Mouse (Mus musculus): ENCODE data around the gene Ugt1a8. TPM values are rescaled to one million over a fixed set of nuclear protein-coding genes. Genes with fewer than 3 reads are reported as not detected.

Gene Ugt1a8
- polyA plus RNA-seq, 2 experiments from 2014 or later: not detected

- no peak for ATAC-seq
Measured at GRCm38 (mm10) chr1:88238771-88239170, 151.2 kb downstream of the Ugt1a8 start.

GRCm38 (mm10) chr1:88240072-88240471, 152.5 kb downstream of the Ugt1a8 start:
- ATAC-seq: no peak

GRCm38 (mm10) chr1:88240579-88240978, 153.0 kb downstream of the Ugt1a8 start:
- no peak for ATAC-seq

- no peak for ATAC-seq
Measured at GRCm38 (mm10) chr1:88243861-88244260, 156.2 kb downstream of the Ugt1a8 start.

GRCm38 (mm10) chr1:88245881-88246280, 158.3 kb downstream of the Ugt1a8 start:
- no peak for ATAC-seq

GRCm38 (mm10) chr1:88246386-88246785, 158.8 kb downstream of the Ugt1a8 start:
- ATAC-seq: no peak

- ATAC-seq: no peak
Measured at GRCm38 (mm10) chr1:88247660-88248059, 160.0 kb downstream of the Ugt1a8 start.

- ATAC-seq: no peak
Measured at GRCm38 (mm10) chr1:88248658-88249057, 161.0 kb downstream of the Ugt1a8 start.

GRCm38 (mm10) chr1:88249596-88249995, 162.0 kb downstream of the Ugt1a8 start:
- no peak for ATAC-seq

- ATAC-seq: no peak
Measured at GRCm38 (mm10) chr1:88250023-88250422, 162.4 kb downstream of the Ugt1a8 start.

- ATAC-seq: peak; percentile 9
Measured at GRCm38 (mm10) chr1:88253106-88253505, 165.5 kb downstream of the Ugt1a8 start.

GRCm38 (mm10) chr1:88253540-88253939, 165.9 kb downstream of the Ugt1a8 start:
- no peak for ATAC-seq

- ATAC-seq: no peak
Measured at GRCm38 (mm10) chr1:88254793-88255465, 167.3 kb downstream of the Ugt1a8 start.

- ATAC-seq: no peak
Measured at GRCm38 (mm10) chr1:88255466-88255857, 167.8 kb downstream of the Ugt1a8 start.

GRCm38 (mm10) chr1:88255989-88256754, 168.6 kb downstream of the Ugt1a8 start:
- ATAC-seq: no peak

- ATAC-seq: no peak
Measured at GRCm38 (mm10) chr1:88256886-88257663, 169.5 kb downstream of the Ugt1a8 start.

GRCm38 (mm10) chr1:88257681-88258080, 170.1 kb downstream of the Ugt1a8 start:
- ATAC-seq: no peak

GRCm38 (mm10) chr1:88258361-88258760, 170.7 kb downstream of the Ugt1a8 start:
- ATAC-seq: no peak

GRCm38 (mm10) chr1:88258881-88259642, 171.4 kb downstream of the Ugt1a8 start:
- ATAC-seq: peak; percentile 14

GRCm38 (mm10) chr1:88259643-88260024, 172.0 kb downstream of the Ugt1a8 start:
- no peak for ATAC-seq

- ATAC-seq: no peak
Measured at GRCm38 (mm10) chr1:88260114-88260513, 172.5 kb downstream of the Ugt1a8 start.

- ATAC-seq: no peak
Measured at GRCm38 (mm10) chr1:88260604-88261377, 173.2 kb downstream of the Ugt1a8 start.
